Mouse (Mus musculus): ENCODE measurements around the gene Mb21d2.

Gene Mb21d2

GRCm38 (mm10) chr16:28866584-28867295 lies 62.7 kb downstream of the Mb21d2 start:
- DNase-seq (ENCODE audit: low read depth, low spot score): no peak

GRCm38 (mm10) chr16:28863616-28864015 lies 65.9 kb downstream of the Mb21d2 start:
- no peak for DNase-seq (ENCODE audit: low read depth, low spot score)

DNA sequence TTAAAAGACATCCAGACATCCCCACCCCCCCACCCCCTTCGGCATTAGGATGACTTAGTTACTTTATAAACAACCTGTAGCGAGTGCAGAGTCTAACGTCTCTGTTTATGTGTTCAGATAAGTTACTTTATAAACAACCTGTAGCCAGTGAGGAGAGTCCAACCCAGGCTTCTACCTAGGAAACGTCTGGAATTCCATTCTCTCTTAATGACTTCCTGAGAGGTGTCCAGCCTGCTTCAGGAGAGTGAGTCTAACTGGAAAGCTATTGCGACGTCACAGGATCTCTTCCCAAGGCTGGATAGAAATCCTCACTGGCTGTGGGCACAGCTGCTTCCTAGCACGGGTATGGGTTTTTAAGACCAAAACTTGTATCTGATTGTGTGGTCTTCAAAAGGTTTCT lies 67.4 kb downstream of the Mb21d2 start:
- no peak for DNase-seq (ENCODE audit: low read depth, low spot score)

DNA sequence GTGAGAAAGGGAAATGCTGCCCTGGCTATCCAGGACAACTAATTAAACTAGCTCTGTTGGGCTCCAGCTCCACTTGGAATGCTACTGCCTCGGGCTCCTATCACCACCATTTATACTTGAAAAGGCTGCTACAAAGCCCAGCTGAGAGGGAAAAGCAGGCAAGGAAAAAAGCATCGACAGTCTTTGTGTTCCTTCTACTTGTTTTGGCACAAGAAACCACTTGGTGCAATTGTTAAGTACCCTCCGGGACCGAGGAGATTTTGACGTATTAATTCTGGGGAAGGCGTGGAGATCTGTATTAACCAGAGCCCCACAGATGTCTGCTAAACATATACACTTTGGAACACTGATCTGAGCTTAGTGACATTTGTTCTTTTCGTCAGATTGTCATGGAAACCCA lies 69.8 kb downstream of the Mb21d2 start:
- DNase-seq (ENCODE audit: low read depth, low spot score): no peak

DNA sequence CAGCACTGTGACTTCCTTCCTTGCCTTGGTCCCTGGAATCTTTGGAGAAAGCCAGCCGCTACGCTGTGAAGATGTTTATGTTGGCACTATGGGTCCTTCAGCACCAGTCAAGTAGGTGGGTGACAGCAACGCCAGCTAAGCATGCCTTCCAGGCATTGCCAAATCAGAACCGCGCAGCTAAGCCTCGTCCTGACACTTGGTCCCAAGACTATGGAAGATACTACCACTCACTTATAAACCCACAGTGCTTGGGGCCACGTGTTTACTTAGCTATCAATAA lies 70.5 kb downstream of the Mb21d2 start:
- no peak for DNase-seq (ENCODE audit: low read depth, low spot score)

GRCm38 (mm10) chr16:28858210-28859008 lies 71.1 kb downstream of the Mb21d2 start:
- no peak for DNase-seq (ENCODE audit: low read depth, low spot score)

GRCm38 (mm10) chr16:28851409-28851821 lies 78.1 kb downstream of the Mb21d2 start:
- no peak for DNase-seq (ENCODE audit: low read depth, low spot score)

DNA sequence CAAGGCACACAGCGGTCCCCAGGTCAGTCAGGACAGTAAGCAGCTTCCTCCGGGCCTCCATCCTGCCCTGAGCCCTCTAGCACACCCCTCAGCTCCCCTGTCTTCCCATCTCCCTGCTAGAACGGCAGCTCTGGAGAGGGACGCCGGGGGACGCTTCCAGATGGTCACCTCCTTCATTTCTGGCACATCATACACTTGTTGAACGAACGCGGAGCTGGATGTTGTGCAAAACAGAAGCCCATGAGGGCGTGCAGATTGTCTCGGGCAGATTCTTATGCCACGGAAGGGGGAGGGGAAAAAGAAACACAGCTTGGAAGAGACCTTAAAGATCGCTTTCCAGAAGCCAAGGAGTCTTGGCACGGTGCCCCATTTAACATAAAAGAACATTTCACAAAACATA lies 78.6 kb downstream of the Mb21d2 start:
- DNase-seq (ENCODE audit: low read depth, low spot score): no peak

DNA sequence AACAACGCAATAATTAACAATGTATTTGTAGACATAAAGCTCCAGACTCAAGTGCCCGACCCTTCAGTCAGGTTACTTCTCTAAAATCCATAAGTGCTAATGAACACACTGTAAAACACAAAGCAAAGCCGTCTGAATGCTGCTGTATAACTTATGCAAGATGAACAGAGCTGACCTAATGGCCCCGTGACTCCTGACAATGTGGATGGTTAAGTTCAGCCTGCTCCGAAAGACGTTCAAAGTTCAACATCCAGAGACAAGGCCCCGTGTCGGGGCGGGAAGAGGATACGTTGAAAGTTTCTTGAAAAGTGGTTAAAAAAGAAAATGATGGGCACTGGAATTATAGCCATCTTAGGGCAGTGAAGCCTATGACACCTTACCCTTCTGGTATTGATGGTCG lies 83.3 kb downstream of the Mb21d2 start:
- no peak for DNase-seq (ENCODE audit: low read depth, low spot score)

DNA sequence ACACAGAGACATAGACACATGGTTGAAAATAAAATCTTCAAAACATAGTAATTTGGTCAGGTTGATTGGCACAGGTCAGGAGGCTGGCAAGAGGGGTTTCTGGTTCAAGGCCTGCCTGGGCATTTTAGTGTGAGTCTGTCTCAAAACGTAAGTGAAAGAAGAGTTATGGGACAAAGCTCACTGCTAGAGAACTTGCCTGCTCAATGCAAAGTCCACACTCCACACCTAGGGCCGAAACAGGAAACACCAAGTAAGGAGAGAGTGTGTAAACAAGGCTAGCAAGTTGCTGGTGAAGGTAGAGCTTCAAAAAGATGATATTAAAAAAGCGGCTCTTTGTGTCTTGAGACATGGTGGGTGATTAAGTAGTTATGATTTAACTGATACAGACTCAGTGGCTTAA lies 84.1 kb downstream of the Mb21d2 start:
- no peak for DNase-seq (ENCODE audit: low read depth, low spot score)

GRCm38 (mm10) chr16:28841102-28841501 lies 88.4 kb downstream of the Mb21d2 start:
- no peak for DNase-seq (ENCODE audit: low read depth, low spot score)

DNA sequence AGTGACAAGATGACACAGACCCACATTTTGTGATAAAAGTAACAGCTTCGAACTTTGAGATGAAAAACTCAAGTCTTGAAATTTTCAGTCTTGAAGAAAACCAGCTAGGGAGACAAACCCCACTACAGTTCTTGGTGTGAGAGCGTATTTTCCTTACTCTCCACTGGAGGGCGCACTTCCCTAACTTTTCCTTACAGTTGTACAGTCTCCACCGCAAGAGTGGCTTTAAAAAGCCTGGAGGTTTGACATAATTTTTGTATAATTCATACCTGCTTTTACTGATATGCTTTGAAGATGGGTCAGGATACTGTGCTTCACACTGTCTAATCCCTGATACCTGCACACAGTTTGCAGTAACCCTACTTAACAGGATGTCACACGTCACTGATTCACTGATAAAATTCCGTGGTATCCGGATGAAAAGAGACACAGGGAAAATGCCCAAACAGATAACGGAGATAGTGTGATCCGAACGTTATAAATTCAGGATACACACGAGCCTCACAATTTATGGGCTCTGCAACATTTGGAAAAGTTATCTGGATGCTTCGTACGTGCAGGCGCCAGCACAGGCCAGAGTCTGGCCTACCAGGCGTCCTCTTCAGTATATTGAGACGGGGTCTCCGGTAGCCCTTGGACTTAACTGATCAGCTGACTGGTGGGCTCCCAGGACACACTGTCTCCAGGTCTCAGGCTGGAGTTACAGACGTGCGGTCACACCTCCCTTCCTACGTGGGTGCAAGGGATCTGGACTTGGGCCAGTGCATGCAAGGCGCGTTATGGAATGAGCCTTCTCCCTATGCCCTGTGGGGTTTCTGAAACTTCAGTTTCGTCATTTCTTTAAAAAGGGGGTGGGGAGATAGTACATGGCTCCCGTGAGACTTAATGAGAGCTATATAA lies 89.1 kb downstream of the Mb21d2 start:
- DNase-seq (ENCODE audit: low read depth, low spot score): no peak

DNA sequence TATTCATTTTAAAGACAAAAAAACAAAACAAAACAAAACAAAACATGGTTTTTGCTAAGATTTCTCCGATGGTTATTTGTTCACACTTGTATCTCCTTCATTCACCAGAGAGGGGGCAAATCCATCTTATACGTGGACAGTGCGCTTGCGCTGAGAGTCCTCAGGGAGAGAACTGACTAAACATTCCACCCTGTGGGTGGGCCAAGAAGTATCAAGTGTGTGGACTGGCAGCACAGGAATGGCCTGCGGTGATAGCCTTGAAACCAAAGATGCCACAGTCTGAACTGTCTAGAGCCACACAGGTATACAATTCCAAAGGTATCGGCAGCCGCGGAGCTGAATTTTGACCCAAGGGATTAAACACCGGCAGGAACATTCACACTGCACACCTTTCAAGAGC lies 89.9 kb downstream of the Mb21d2 start:
- no peak for DNase-seq (ENCODE audit: low read depth, low spot score)

DNA sequence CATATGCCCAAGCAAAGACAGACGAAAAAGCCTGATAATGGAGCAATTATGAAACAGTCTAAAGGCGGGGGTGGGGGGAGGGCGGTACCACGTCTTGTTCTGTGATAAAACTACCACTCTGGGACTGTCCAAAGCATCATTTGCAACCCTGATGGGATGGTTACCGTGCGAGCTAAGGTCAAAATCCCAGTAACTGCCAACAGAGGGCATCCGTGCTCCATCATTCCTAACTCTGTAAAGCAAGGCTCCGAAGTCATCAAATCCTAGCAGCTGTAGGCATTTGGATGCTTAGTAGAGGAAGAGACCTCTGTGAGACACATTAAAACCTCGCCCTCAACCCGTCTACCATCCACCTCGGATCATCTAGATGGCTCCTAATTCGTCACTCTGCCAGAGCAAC lies 91.5 kb downstream of the Mb21d2 start:
- no peak for DNase-seq (ENCODE audit: low read depth, low spot score)

DNA sequence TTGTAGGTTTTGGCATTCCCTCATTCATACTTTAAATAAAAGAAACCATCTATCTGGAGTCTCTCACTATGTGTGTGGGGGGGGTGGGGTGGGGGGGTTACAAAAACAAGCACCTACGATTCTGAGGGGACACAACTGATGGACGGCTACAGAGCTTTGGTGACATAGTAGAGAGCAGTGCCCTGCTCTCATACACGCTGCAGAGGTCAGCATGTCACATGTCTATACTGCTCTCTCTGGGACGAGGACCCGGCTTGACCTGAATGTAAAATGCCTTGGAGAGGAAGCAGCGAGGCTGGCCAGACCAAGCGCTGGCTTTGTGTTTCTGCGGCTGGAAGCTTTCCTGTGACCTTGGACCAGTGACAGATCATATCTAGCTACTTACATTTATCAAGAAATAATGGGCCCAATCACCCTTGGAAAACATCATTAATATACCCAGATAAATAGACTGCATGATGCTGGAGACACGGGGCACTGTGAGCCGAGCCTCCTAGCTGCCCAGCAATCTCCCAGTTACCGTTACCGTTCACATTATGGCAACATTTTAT lies 97.3 kb downstream of the Mb21d2 start:
- DNase-seq (ENCODE audit: low read depth, low spot score): no peak

DNA sequence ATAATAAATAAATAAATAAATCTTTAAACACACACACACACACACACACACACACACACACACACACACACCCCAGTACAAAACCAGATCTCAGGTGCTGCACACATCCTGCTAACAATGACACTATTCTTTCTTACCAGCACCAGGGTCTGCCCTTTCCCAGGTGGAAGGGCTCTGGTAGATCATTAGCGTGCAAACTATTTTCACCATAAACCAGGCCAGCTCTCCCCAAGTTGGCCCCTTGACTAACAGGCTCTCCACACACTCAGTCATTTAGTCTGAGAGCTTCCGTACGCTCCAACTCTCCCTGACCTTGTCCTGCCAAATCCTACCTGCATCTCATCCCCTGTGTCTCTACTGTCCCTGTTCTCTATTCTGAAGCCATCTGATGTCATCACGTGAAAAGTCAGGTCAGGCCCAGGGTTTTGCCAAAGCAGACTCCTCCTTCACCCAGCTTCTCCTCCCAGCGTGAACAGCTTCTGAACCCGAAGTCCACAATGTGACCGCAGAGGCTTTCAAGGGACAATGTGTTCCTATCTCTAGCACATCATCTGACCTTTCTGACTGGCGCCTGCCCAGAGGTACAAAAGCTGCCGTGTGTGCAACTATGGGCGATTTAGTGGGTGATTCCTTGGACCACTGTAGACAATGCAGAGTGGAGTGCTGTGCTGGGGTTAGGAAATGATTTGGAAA lies 100.1 kb downstream of the Mb21d2 start:
- DNase-seq (ENCODE audit: low read depth, low spot score): no peak

DNA sequence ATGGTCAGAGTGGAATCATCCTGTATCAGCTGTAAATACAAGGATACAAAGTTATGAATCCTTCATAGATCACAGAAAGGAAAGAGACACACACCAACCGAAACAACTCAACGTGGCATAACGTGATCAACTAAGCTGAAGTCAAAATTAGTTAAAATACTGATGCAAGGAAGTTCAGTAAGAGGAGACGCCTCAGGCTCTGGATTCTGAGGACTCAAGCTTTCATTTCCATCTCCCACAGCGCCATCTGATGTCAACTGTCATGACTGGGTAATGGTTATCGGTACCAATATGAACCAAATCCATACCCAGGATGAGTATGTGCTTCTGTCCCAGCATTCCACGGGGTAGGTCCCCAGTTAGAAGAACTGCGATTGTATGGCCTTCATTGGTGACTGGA lies 104.7 kb downstream of the Mb21d2 start:
- no peak for DNase-seq (ENCODE audit: low read depth, low spot score)

DNA sequence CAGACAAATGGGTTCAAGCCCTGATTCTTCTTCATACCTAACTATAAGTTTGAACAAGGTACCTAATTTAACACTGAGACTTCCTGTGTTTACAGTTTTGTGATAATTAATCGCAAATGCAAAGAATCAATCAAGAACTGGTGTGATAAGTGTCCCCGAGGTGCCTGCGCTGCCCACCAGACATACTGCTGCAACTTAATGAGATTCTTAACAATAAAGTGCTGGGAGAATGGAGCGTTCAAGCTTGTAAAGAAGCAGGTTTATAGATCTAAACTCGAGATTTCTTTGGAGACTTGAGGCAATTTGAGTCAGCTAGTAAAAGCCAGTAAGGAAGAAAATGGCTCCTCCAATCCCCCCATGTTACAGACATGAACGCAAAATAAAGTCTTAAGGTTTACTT lies 107.7 kb downstream of the Mb21d2 start:
- DNase-seq (ENCODE audit: low read depth, low spot score): no peak

GRCm38 (mm10) chr16:28818749-28819285 lies 110.7 kb downstream of the Mb21d2 start:
- DNase-seq (ENCODE audit: low read depth, low spot score): no peak

DNA sequence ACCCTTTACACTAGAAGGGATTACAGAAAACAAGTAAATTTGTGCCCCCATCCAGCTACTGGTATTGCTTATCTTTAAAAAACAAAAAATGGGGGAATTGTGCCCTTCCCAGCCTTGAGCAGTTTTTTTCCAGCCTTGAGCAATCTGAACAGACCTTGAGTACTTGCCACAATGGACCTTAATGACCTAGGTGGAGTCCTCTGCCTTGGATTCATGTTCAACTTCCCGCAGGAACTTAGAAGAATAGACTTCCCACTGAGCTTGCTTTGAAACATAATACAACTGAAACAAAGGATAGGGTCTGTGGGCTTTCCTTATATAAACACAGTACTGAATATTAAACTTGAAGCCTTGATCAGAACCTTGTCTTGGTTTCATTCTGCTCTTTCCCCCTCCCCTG lies 116.2 kb downstream of the Mb21d2 start:
- DNase-seq (ENCODE audit: low read depth, low spot score): no peak

- no peak for DNase-seq (ENCODE audit: low read depth, low spot score)
Measured at GRCm38 (mm10) chr16:28809089-28809488, 120.4 kb downstream of the Mb21d2 start.

All from telencephalon, adult 2 months (tissue).